Mouse (Mus musculus): Measurements from ENCODE around the gene 9530053A07Rik. TPM values are rescaled to one million over a fixed set of nuclear protein-coding genes. Genes with fewer than 3 reads are reported as not detected.

The 9530053A07Rik gene
- total RNA-seq, 2 experiments from 2014 or later: 0.09 TPM; not detected in 1

- DNase-seq (ENCODE audit: low spot score in 2 of 2): peak; percentile 43 to 53
- intact Hi-C loops (cut with DNase I): loop anchor here (1.0 kb wide), 2 partner anchors 11 to 118 kb away; partner anchors contain the start of genes Dyrk1b and Psmc4
Measured at GRCm38 (mm10) chr7:28168320-28169115, 39.3 kb downstream of the 9530053A07Rik start.

GRCm38 (mm10) chr7:28169489-28170422, 40.5 kb downstream of the 9530053A07Rik start, which contains the start of gene Fbl:
Gene Fbl (plus strand): TSS chr7:28169710.
- intact Hi-C loops (cut with DNase I): loop anchor here (1.0 kb wide), 2 partner anchors 10 to 119 kb away; partner anchors contain the start of genes Dyrk1b and Psmc4
- DNase-seq (ENCODE audit: low spot score in 2 of 2): peak; percentile 94 to 96

GRCm38 (mm10) chr7:28175358-28175757, 46.1 kb downstream of the 9530053A07Rik start:
- intact Hi-C loops (cut with DNase I): no loop called here
- DNase-seq (ENCODE audit: low spot score in 2 of 2): no peak

GRCm38 (mm10) chr7:28179228-28179627, 50.0 kb downstream of the 9530053A07Rik start, which contains the start of gene Dyrk1b:
Gene Dyrk1b (plus strand): TSS chr7:28179469.
- peak; percentile 98 to 99 for DNase-seq (ENCODE audit: low spot score in 2 of 2)
- intact Hi-C loops (cut with DNase I): loop anchor here (1.0 kb wide), 1 partner anchor 10 kb away; the partner anchor contains the start of gene Fbl

- peak; percentile 96 to 97 for DNase-seq (ENCODE audit: low spot score in 2 of 2)
- intact Hi-C loops (cut with DNase I): loop anchor here (1.0 kb wide), 1 partner anchor 11 kb away; the partner anchor contains the start of gene Fbl
Measured at GRCm38 (mm10) chr7:28179741-28180377, 50.6 kb downstream of the 9530053A07Rik start.

GRCm38 (mm10) chr7:28180890-28181289, 51.6 kb downstream of the 9530053A07Rik start:
- intact Hi-C loops (cut with DNase I): no loop called here
- DNase-seq (ENCODE audit: low spot score in 2 of 2): no peak

- intact Hi-C loops (cut with DNase I): no loop called here
- no peak for DNase-seq (ENCODE audit: low spot score in 2 of 2)
Measured at GRCm38 (mm10) chr7:28181376-28181775, 52.1 kb downstream of the 9530053A07Rik start.

- DNase-seq (ENCODE audit: low spot score in 2 of 2): no peak
Measured at GRCm38 (mm10) chr7:28182320-28182719, 53.1 kb downstream of the 9530053A07Rik start.

GRCm38 (mm10) chr7:28185884-28186283, 56.6 kb downstream of the 9530053A07Rik start:
- no peak for DNase-seq (ENCODE audit: low spot score in 2 of 2)
- intact Hi-C loops (cut with DNase I): no loop called here

More at GRCm38 (mm10) chr7:28182320-28182719, 53.1 kb downstream of the 9530053A07Rik start:
- intact Hi-C loops (cut with DNase I): no loop called here

GRCm38 (mm10) chr7:28186631-28187030, 57.4 kb downstream of the 9530053A07Rik start:
- DNase-seq (ENCODE audit: low spot score in 2 of 2): no peak
- intact Hi-C loops (cut with DNase I): no loop called here

GRCm38 (mm10) chr7:28191489-28191888, 62.2 kb downstream of the 9530053A07Rik start:
- no peak for DNase-seq (ENCODE audit: low spot score in 2 of 2)
- intact Hi-C loops (cut with DNase I): no loop called here

- DNase-seq (ENCODE audit: low spot score in 2 of 2): no peak
- intact Hi-C loops (cut with DNase I): no loop called here
Measured at GRCm38 (mm10) chr7:28191903-28192302, 62.6 kb downstream of the 9530053A07Rik start.

- intact Hi-C loops (cut with DNase I): no loop called here
- no peak for DNase-seq (ENCODE audit: low spot score in 2 of 2)
Measured at GRCm38 (mm10) chr7:28195414-28196098, 66.3 kb downstream of the 9530053A07Rik start.

- no peak for DNase-seq (ENCODE audit: low spot score in 2 of 2)
- intact Hi-C loops (cut with DNase I): no loop called here
Measured at GRCm38 (mm10) chr7:28196528-28196927, 67.3 kb downstream of the 9530053A07Rik start.

- intact Hi-C loops (cut with DNase I): no loop called here
- DNase-seq (ENCODE audit: low spot score in 2 of 2): no peak
Measured at GRCm38 (mm10) chr7:28199054-28199453, 69.8 kb downstream of the 9530053A07Rik start.

- intact Hi-C loops (cut with DNase I): no loop called here
- DNase-seq (ENCODE audit: low spot score in 2 of 2): no peak
Measured at GRCm38 (mm10) chr7:28203207-28204108, 74.2 kb downstream of the 9530053A07Rik start.

GRCm38 (mm10) chr7:28206044-28206600, 76.9 kb downstream of the 9530053A07Rik start:
- intact Hi-C loops (cut with DNase I): no loop called here
- peak in 1 of 2 experiments; percentile 53 for DNase-seq (ENCODE audit: low spot score in 2 of 2)
